Mouse (Mus musculus) heart, postnatal 0 days (tissue): Measurements from ENCODE around the gene Unc80. TPM values are rescaled to one million over a fixed set of nuclear protein-coding genes. Genes with fewer than 3 reads are reported as not detected.

ENCODE experiments used
- ATAC-seq: fragments of 200-750 bp; cut with Nextera tagmentation; 2 replicates; pipeline ENCODE4 v1.8.0; 2017; ENCODE audit warnings: low read depth, moderate number of reproducible peaks, moderate library complexity; ENCODE audit not compliant: insufficient read depth
- DNase-seq: peaks from one replicate; pipeline ENCODE4 v3.0.0-alpha.2; 2016; ENCODE audit warnings: low spot score
- H3K27ac ChIP-seq: fragments of 300-500 bp; sonication (generic); 2 replicates; pipeline ENCODE4 v1.5.1; 2014; ENCODE audit warnings: low read depth, mild to moderate bottlenecking
- H3K27me3 ChIP-seq: fragments of 300-500 bp; sonication (generic); 2 replicates; pipeline ENCODE4 v1.6.1; 2014; ENCODE audit warnings: low read length, mixed read lengths; ENCODE audit not compliant: control insufficient read depth, insufficient read depth
- H3K36me3 ChIP-seq: fragments of 300-500 bp; sonication (generic); replicated peaks from 2 replicates; pipeline ENCODE4 v1.6.1; 2014; ENCODE audit warnings: low read length, mixed read lengths; ENCODE audit not compliant: control insufficient read depth, insufficient read depth
- H3K4me1 ChIP-seq: fragments of 300-500 bp; sonication (generic); 2 replicates; pipeline ENCODE4 v1.6.1; 2014; ENCODE audit warnings: antibody characterized with exemption; ENCODE audit not compliant: control insufficient read depth, insufficient read depth
- H3K4me2 ChIP-seq: fragments of 300-500 bp; sonication (generic); 2 replicates; pipeline ENCODE4 v1.6.1; 2014; ENCODE audit warnings: low read depth, mild to moderate bottlenecking, low read length, moderate library complexity
- H3K4me3 ChIP-seq: fragments of 300-500 bp; sonication (generic); 2 replicates; pipeline ENCODE4 v1.5.1; 2014; ENCODE audit warnings: low read depth, low read length
- H3K9ac ChIP-seq: fragments of 300-500 bp; sonication (generic); replicated peaks from 2 replicates; pipeline ENCODE4 v1.6.1; 2014; ENCODE audit warnings: low read depth, low read length, mixed read lengths
- H3K9me3 ChIP-seq: fragments of 300-500 bp; sonication (generic); replicated peaks from 2 replicates; pipeline ENCODE4 v1.6.1; 2016; ENCODE audit warnings: low read length; ENCODE audit not compliant: control insufficient read depth
- CTCF ChIP-seq: IDR thresholded peaks from 2 replicates; pipeline ENCODE4 v1.5.1; 2016; ENCODE audit warnings: antibody characterized with exemption, control low read depth, low read depth
- EP300 ChIP-seq: IDR thresholded peaks from 2 replicates; pipeline ENCODE4 v1.6.1; 2016; ENCODE audit warnings: antibody characterized with exemption, low read depth
- WGBS: fragments of 180-500 bp; shearing (Covaris S2); extraction: QIAGEN DNeasy Blood & Tissue Kit; methylation state at CpG from one replicate; pipeline ENCODE4 v1.1.7; 2014; 5-methylcytosine and 5-hydroxymethylcytosine counted together
- polyA plus RNA-seq: library from polyadenylated mRNA; unstranded; fragments of >200 nt; fragmentation: Nextera tagmentation; extraction: Ambion mirVana; gene quantifications from 2 replicates; pipeline ENCODE4 v1.2.1, GENCODE M21; 2015
- total RNA-seq: library from RNA; depleted of rRNA; stranded (reverse); fragments of >200 nt; gene quantifications from 2 replicates; pipeline ENCODE4 v1.2.3, GENCODE M21; 2014; ENCODE audit warnings: low replicate concordance

Unc80 gene
- total and polyA plus RNA-seq, 2 experiments from 2014 or later, result 0.04 TPM

DNA sequence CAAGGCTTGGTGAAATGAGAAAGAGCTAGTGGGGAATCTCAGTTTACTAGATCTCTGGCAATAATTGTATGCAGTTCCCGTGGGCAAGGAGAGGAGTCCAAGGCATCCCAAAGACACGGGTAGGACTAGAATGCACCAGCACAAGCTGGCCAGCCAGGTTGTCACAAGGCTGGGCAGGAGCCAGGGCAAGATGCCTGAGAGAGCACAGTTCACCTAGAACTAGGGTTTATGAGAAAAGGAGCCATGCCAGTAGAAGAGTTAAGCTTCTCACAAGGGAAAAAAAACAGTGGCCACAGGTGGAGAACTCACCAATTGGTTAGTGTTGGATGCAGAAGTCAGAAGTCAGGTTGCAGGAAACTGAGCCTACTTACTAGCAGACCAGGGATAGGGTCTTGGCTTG, 18.7 kb upstream of the Unc80 start:
- no peak for DNase-seq
- Histone ChIP-seq H3K4me3 (no peak overlapping the region), H3K9me3 (no peaks in the 10 kb centered on the region), H3K4me1 (no peaks in the 10 kb centered on the region), H3K9ac (no peak overlapping the region), H3K27me3 (no peaks in the 10 kb centered on the region), H3K4me2 (no peak overlapping the region), H3K27ac (no peak overlapping the region), H3K36me3 (no peaks in the 10 kb centered on the region)
- 55% methylated on average over 2 of the region's 2 CpGs for WGBS
- TF ChIP-seq CTCF (no peak), EP300 (no peak)
- ATAC-seq, result no peak

- Histone ChIP-seq H3K4me1 (no peaks in the 10 kb centered on the region), H3K27ac (no peak overlapping the region), H3K4me3 (no peak overlapping the region), H3K9me3 (no peaks in the 10 kb centered on the region; the same call in 1 of the 2 replicates), H3K36me3 (no peaks in the 10 kb centered on the region), H3K27me3 (no peaks in the 10 kb centered on the region), H3K4me2 (no peak overlapping the region), H3K9ac (no peak overlapping the region)
- TF ChIP-seq EP300, result no peak
- TF ChIP-seq CTCF, result no peak
- ATAC-seq (no peak), DNase-seq (no peak)
- WGBS, result 15% methylated on average over 2 of the region's 2 CpGs
These were observed 11.6 kb upstream of the Unc80 start for GRCm38 (mm10) chr1:66456580-66456979.

GRCm38 (mm10) chr1:66457747-66458146, 10.4 kb upstream of the Unc80 start:
- Histone ChIP-seq H3K27me3 (no peaks in the 10 kb centered on the region), H3K36me3 (no peaks in the 10 kb centered on the region), H3K9me3 (no peaks in the 10 kb centered on the region; the same call in 1 of the 2 replicates), H3K9ac (no peak overlapping the region), H3K4me2 (no peak overlapping the region), H3K4me3 (no peak overlapping the region), H3K4me1 (no peaks in the 10 kb centered on the region), H3K27ac (no peak overlapping the region)
- ATAC-seq, result no peak
- TF ChIP-seq CTCF (no peak), EP300 (no peak)
- no peak for DNase-seq
- WGBS, result 66% methylated on average over 3 of the region's 3 CpGs

DNA sequence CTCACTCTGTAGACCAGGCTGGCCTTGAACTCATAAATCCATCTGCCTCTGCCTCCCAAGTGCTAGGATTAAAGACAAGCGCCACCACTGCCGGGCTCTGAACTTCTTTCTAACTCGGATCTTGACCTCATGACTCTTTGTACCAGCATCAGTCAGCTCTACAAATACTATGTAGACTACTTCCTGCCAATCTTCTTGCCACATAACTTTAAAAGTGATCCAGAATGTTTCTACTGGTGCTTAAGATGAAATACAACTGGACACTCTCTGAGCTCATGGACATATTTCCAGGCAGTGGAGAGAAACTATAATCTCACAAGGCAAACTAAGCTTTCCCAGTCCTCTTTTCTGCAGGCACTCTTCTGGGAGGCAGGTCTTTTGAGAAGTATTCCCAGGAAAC, 8.8 kb upstream of the Unc80 start:
- H3K4me3 ChIP-seq, result no peak overlapping the region
- no peaks in the 10 kb centered on the region for H3K27me3 ChIP-seq
- no peak overlapping the region for H3K4me2 ChIP-seq
- H3K36me3 ChIP-seq, result no peaks in the 10 kb centered on the region
- no peak for TF ChIP-seq EP300
- no peak for TF ChIP-seq CTCF
- H3K27ac ChIP-seq, result no peak overlapping the region
- no peaks in the 10 kb centered on the region for H3K4me1 ChIP-seq
- ATAC-seq, result no peak
- DNase-seq, result no peak
- no peak overlapping the region for H3K9ac ChIP-seq
- H3K9me3 ChIP-seq, result no peaks in the 10 kb centered on the region; the same call in 1 of the 2 replicates
- 62% methylated on average over 3 of the region's 3 CpGs for whole genome bisulfite sequencing

DNA sequence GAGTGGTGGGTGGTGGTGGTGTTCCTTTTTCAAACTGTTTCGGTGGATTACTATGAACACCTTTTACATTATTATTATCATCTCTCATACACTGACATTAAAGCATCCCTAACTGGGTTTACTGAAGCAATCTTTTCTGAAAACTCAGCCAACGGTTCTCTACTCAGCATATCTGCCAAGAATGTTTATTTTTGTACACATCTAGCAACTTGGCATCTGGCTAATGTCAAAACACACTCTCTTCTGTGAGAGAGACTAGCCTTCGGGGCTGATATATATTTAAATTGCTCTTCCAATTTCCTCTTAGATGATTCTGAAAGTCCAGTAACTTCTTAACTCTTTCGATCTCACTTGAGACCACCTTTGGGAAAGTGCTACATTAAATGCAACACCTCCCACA, 7.3 kb upstream of the Unc80 start:
- Histone ChIP-seq H3K27me3 (no peaks in the 10 kb centered on the region), H3K4me2 (no peak overlapping the region), H3K36me3 (no peaks in the 10 kb centered on the region), H3K4me3 (no peak overlapping the region), H3K4me1 (no peaks in the 10 kb centered on the region), H3K9me3 (no peaks in the 10 kb centered on the region), H3K27ac (no peak overlapping the region), H3K9ac (no peak overlapping the region)
- no peak for ATAC-seq
- peak; percentile 14 for DNase-seq
- TF ChIP-seq CTCF (no peak), EP300 (no peak)
- WGBS, result 45% methylated on average over 4 of the region's 4 CpGs

DNA sequence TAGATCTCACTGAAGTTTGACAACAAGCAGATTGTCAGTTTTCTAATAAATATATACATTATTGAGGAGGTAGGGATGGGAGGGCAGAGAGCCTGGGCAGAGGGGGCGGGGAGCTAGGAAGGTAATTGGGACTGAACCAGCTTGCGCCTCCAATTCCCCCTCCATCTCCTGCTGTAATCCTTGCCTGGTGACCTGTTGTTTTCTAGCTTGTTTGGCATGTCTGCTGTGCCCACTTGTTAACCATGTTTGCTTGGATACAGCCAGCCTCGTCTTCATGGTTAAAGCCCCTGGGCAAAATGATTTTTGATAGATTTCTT, 495 bp downstream of the Unc80 start:
- Histone ChIP-seq H3K4me3 (peak overlapping the region; percentile 46; the same call in 1 of the 2 replicates), H3K9ac (no peak overlapping the region), H3K4me2 (peak overlapping the region; percentile 68; the same call in 1 of the 2 replicates), H3K27me3 (peaks cover 17% of the 10 kb centered on the region), H3K27ac (no peak overlapping the region), H3K9me3 (no peaks in the 10 kb centered on the region; the same call in 1 of the 2 replicates), H3K36me3 (no peaks in the 10 kb centered on the region), H3K4me1 (0 out of 2 replicates have a peak, but pooled peaks cover 4% of the 10 kb centered on the region)
- no peak for DNase-seq
- TF ChIP-seq CTCF (no peak), EP300 (no peak)
- WGBS, result 29% methylated on average over 3 of the region's 3 CpGs
- ATAC-seq, result no peak
